Mouse (Mus musculus): ENCODE measurements at regions not wholly inside any gene's neighbourhood (a gene's known extent, or its start where the extent isn't known, plus 50 kb on each side); places are given as distances from the start of the nearest gene placed in this dataset.

DNA sequence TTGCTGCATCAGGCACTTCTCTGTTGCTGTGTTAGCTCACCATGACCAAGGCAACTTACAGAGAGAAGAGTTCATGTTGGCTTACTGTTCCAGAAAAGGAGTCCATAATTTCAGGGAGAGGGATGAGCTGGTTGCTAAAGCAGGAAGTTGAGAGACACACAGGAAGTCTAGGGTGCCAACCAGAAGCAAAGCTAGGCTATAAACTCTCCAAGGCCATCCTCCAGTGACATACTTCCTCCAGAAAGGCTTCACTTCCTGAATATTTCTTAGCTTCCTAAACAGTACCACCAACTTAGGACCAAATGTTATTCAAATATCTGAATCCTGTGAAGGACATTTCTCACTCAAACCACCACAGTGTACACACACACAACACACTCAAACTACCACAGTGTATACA lies 2010.6 kb downstream of the A830018L16Rik start:
- DNase-seq (ENCODE audit: extremely low spot score, low spot score), result no peak

DNA sequence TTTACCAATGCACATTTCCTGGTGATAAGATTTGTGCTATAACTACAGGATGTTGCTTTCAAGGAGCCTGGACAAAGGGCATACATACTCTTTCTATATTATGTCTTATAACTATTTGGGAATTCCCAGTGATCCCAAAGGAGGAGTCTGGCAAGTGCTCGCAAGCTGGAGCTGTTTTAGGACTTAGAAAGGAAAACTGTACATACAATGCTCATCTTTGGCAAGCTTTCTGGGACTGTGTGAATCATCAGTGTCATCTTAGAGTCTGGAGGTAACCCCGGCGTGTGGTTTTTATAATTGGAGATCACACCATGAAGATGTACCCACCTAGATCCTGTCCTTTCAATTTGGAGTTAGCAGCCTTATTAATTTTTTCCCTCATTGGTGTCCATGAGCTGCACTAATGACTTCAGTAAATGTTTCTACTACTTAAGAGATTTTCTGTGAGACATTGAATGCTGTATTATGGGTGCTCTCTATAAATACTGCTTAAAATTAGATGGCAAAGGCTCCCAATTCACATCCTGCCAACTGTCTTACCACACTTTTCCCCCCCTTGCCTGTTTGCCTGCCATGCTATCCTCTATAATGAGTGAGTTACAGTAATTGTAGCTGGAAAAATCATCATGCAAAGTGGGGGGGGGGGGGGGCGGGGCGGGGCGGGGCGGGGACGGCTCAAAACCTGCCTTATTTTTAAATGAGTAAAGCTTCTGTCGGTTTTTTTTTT lies 2011.9 kb downstream of the A830018L16Rik start:
- DNase-seq (ENCODE audit: extremely low spot score, low spot score), result no peak

DNA sequence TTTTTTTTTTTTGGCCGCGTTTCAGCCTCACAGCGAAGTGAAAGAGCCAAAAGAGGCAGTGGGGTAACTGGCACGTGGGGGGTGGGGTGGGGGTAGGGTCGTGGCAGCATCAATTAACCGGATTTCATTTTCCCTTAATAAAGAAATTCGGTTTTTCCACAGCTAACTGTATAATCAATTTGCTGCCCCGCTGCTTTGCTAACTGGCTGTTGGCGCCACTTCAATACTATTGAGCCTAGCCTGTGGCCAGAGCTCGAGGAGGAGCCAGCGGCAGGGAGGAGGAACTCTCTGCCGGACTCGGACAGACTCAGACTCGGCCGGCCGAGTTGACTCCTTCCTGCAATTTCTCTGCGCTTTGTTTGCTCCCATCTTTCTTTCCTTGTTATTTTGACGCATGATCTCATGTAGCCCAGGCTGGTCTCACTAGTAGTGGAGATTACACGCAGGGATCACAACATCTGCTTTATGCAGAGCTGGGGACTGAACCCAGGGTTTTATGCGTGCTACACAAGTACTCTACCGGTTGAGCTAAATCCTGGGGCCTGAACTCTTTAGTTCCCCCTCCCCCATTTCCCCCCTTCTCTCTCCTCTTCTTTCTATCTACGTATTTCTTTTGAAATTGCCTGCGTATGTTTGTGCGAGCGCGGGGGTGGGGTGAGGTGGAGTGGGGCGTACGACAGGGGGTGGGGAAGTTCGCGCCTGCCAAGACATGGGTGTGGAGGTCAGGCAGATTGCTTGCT lies 2012.6 kb downstream of the A830018L16Rik start:
- peak; percentile 66 for DNase-seq (ENCODE audit: extremely low spot score, low spot score)

DNA sequence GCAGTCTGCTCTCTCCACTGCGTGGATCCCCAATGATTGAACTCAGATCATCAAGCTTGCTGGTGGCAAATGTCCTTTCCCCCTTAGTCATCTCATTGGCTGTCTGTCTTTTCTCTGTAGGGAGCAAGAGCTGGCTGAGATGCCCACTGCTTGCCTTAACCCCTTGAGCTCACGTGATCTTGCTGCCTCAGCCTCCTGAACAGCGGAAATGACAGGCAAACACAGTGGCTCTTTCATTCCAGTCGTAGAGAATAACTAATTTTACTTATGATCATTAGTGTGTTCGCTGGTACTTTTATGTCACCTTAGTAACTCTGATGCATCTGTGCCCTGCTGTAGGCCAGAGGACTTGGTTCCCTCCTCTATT lies 2013.1 kb downstream of the A830018L16Rik start:
- no peak for DNase-seq (ENCODE audit: extremely low spot score, low spot score)

DNA sequence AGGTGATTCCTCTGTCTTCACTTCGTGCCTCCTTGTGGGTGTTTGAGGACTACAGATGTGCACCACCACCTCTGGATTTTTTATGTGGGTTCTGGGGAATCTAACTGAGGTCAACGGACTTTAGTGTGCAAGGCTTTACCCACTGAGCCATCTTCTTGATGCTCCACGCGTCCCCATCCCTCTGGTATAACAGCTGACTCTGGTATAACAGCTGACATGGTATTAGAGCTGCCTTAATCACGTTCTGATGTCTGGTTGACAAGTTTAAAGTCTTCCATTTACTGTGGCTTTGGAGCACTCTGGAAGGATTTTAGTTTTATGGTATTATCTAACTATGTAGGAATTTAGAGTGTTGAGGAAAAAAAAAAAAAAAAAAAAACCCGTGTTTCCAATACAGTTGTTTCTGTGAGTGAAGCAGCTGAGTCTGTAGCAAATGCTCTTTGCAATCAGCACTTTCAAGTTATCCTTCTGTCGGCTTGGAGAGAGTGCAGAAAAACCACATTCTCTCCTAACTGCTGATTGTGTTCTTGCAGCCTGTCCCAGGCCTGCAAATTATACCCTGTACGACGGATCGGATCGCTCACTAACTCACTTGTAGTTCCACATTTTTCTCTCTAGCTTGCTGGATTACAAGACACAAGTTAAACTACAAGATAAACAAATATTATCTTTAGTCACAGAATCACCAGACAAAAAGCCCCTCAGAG lies 2013.7 kb downstream of the A830018L16Rik start:
- DNase-seq (ENCODE audit: extremely low spot score, low spot score), result no peak

DNA sequence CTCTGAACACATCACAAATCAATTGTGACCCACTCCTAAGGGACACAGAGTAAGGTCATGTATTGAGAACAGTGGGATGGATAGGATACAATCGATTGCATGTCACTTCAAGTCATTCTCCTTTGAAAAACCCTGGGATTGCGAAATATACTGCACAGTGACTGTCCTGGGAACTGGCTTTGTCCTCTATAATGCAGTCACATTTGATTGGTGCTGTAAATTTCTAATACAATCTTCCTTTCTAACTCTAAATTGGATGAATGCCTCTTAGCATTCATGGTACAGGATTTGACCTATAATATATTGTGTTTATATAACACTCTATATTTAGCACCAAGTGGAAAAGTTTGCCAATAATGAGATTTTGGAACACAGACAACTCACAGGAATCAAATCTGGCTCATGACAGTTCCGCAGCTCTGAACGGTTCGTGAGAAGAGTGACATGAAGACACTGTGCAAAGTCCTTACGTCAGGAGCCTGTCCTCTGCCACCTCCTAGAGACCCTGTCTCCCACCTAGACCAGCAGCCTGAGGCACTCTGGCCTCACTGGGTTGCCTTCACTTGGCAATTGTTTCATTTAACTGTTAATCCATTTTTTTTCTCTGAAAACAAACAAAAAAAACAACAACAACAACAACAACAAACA lies 2024.0 kb downstream of the A830018L16Rik start:
- no peak for DNase-seq (ENCODE audit: extremely low spot score, low spot score)

DNA sequence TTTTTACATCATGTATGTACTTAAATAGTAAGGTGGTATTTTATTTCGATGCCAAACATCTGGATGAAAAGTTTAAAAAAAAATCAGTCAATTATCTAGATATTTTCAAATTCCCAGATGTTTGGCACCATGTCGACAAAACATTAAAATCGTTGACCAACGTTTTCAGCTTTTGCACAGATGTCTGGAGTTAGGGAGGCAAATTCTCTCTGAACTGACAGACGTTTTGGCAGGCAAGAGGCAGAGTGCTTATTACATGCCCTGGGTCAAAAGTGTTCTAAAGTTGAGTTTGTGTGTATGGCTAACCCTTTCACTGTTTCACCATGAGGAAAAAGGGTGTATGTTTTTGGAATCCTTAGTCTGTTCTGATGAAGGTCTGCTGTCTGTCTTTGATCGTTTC lies 2028.5 kb downstream of the A830018L16Rik start:
- no peak for DNase-seq (ENCODE audit: extremely low spot score, low spot score)

DNA sequence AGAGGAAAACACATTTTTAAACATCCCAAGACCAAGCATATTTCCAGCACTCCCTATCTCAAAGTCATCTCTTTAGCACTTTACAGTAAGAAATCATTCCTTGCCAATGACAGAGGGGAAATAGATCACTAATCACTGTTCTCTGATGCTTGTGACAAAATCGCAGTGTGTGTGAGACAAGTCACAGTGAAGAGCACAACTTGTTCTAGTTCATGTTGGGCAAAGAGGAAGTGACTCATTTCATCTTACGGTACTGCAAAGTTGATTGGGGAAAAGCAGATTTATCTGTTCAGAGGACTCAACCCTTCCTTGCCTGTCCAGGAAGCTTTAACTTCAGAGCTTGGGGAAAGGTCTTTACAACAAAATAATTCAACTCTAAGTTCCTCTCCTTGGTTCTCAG lies 2040.6 kb downstream of the A830018L16Rik start:
- no peak for DNase-seq (ENCODE audit: extremely low spot score, low spot score)

DNA sequence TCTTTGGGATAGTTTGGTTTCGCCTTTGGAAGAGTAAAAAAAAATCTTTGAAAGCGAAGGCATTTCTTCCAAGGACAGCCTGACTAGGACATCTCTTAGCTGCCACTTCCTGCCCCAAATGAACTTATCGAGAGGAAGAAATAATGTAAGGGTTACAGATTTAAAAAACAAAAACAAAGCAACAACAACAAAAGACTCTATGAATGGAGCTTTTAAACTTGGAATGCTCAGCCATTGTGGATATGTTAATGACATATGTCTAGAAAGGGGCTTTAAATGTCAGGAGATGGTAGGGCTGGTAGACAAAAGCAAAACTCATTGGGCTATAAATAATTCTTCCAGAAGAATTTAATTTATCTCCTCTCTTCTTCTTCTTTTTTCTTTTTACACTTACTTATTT lies 2041.7 kb downstream of the A830018L16Rik start:
- DNase-seq (ENCODE audit: extremely low spot score, low spot score), result no peak

DNA sequence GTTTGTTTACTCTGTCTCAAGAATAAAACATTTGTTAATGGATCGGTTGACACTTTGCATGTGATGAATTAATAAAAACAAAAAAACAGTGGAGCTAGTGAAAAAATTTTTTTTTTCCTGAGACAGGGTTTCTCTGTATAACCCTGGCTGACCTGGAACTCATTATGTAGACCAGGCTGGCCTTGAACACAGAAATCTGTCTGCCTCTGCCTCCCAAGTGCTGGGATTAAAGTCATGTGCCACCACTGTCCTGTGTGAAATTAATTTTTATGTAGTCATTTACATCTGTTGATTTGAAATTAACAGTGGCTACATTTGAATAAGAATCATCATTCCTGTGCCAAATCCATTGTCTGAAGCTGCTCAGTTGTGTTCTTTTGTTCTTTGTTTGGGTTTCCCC lies 2050.4 kb downstream of the A830018L16Rik start:
- DNase-seq (ENCODE audit: extremely low spot score, low spot score), result no peak

DNA sequence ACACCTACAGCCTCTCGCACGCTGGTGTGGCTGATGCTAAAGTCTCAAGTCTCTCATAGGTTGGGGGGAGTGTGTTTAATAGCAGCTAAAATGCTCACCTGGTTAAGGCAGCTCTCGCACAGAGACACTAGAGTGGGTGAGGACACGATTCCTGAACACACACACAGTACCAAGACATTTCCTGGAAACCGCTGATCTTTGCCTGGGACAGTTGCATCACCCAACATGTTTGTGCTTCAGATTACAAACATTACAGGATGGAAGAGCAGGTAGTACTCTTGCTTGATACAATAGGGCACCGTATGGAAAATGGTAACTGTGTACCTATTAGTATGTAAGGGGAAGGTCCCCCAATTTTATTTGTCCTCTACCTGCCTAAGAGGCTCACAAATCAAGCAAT lies 2053.3 kb downstream of the A830018L16Rik start:
- no peak for DNase-seq (ENCODE audit: extremely low spot score, low spot score)

DNA sequence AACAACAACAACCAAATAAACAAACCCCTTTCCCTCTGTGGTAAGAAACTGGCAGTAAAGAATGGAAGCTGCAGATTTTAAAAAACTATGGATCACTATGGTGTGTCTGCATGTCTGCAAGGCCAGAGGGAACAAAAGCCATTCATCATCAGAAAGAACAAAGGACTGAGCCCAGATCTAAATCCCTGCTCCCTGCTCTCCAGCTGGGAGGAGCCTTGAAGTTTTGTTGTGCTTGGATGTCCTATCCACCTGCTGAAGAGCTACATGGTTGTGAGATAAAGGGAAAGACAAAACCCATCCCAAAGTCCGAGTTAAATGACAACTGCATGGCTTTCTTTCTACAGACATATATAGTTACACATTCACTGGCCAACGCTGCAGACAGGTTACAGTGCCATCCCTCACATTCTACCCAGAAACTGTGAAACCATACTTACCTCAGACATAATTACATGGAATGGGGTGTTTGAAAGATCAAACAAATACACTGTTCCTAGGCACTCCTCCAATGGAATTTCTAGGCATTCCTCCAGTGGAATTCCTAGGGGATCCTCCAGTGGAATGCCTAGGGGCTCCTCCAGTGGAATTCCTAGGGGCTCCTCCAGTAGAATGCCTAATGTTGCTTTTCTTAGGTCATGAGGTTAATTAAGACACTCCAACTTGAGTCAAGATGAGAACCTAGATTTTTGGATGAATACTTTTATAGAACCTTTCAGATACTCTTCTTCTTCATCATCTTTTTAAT lies 2054.2 kb downstream of the A830018L16Rik start:
- no peak for DNase-seq (ENCODE audit: extremely low spot score, low spot score)

DNA sequence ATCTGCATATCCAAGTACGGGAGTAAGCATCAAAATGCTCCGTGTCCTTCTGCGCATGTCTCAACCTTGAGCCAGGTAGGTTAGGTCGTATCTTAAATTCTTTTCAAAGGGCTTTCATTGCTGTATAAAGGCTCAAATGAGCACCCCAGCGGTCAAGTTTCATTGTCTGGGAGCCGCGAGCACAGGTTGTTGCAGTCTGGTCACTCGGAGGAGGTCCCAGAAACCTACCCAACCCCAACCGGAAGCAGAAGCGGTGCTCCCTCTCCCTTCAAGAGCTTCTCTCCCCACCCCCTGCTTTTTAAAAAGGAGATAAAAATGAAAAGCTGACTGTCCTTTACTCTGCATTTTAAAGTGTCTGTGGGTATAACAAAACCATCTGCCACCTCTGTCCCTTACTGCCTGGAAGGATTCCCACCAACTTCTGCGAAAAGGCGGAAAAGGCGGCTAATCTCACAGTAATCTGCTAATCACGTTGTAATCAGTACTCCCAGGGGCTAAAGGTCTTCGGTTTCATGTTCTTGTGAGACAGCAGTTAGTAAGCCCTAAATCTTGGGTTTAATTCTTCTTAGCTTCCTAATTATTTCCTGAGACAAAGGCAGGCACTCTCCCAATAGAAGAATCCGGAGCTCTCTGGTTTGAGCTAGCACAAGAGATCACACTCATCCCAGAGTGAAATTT lies 2081.0 kb downstream of the A830018L16Rik start:
- peak; percentile 26 for DNase-seq (ENCODE audit: extremely low spot score, low spot score)

DNA sequence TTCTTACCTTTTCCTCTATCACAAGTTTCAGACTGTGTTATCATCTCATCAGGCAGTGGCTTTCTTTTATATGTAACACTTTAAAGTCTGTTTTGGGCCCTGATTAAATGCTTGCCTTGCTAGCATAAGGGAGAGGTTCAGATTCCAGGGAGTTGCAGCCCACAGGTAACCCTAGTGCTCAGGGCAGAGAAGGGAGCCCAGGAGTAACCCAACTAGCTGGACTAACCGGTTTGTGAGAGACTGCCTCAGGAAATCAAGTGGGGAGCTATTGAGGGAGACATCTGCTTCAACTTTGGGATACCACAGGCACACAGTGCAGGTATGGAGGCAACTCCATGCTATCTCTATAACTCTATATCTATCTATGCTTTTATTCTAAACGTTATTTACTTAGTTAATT lies 2082.5 kb downstream of the A830018L16Rik start:
- no peak for DNase-seq (ENCODE audit: extremely low spot score, low spot score)

DNA sequence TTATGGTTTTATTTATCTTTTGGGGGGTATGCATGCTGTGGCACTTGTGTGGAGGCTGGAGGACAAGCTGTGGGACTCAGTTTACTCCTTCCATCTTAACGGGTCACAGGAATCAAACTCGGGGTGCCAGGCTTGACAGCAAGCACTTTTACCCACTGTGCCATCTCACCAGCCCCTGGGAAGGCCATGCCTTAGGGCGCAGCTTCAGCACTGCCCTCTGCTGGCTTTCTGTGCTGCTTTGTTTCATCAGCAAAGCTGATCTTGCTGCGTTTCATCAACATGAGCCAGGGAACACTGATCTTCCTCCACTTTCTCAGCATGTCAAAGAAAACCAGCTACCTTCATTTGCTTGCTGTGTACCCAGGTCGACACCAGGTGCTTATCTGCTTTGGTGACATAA lies 2086.6 kb downstream of the A830018L16Rik start:
- peak; percentile 16 for DNase-seq (ENCODE audit: extremely low spot score, low spot score)

DNA sequence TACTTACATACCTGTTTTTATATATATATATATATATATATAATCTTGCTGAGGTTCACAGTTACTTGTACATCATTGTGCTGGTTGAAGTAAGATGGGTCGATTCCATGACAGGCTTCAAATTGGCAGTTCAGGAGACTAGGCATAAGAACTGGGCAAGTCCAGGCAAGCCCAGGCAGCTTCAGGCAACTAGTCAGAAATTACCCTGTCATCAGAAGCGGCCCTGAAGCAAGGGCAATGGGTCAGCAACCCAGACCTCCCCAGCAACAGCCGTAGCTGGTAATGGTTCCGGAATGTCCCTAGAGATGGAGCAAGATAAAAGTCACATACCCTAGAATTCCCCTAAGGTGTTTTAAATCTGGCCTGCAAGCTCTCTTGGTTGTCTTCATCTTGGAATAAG lies 2088.0 kb downstream of the A830018L16Rik start:
- no peak for DNase-seq (ENCODE audit: extremely low spot score, low spot score)

DNA sequence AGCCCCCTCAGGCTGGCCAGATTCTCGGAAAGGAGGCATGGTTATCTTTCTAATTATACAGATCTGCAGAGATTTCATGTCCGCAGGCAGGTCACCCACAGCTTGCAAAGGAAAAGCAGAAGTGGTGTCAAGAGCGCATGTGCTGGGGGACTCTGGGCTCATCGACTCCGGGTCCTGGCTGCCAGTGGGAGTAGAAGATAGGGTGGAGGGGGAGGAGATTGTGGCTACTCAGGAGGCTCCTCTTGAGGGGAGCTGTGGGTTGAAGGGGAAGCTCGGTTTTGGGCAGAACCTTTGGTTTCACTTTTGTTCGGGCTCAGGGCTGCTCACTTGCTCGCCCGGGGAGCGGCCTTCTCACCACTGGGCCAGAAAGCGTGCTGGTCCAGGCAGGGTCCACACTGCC lies 2099.9 kb downstream of the A830018L16Rik start:
- no peak for DNase-seq (ENCODE audit: extremely low spot score, low spot score)
